Mouse (Mus musculus) heart, embryonic 14.5 days (tissue): ENCODE data around the gene 1700025G04Rik. TPM values are rescaled to one million over a fixed set of nuclear protein-coding genes. Genes with fewer than 3 reads are reported as not detected.

Experiments used
- ATAC-seq: fragments of 200-750 bp; cut with Nextera tagmentation; 2 replicates; pipeline ENCODE4 v1.8.0; 2017; ENCODE audit warnings: low read depth, moderate TSS enrichment; ENCODE audit not compliant: insufficient number of reproducible peaks, insufficient read depth, low FRiP score
- H3K27ac ChIP-seq, 2 experiments: fragments of 200-500 bp in 1 of 2; fragments of 300-500 bp in 1 of 2; sonication (generic) in 1 of 2; replicated peaks in 1 of 2; 2 replicates each; pipeline ENCODE4 v1.5.1; 2012 to 2014; ENCODE audit warnings: low read depth in 2 of 2, low read length in 2 of 2, control low read depth in 1 of 2, mild to moderate bottlenecking in 1 of 2, mixed read lengths in 1 of 2; ENCODE audit not compliant: control insufficient read depth in 1 of 2, insufficient read depth in 1 of 2
- H3K27me3 ChIP-seq: fragments of 300-500 bp; sonication (generic); 2 replicates; pipeline ENCODE4 v1.6.1; 2014; ENCODE audit warnings: mild to moderate bottlenecking, low read length, control low read depth; ENCODE audit not compliant: control insufficient read depth, insufficient read depth
- H3K36me3 ChIP-seq: fragments of 300-500 bp; sonication (generic); 2 replicates; pipeline ENCODE4 v1.6.1; 2014; ENCODE audit warnings: mild to moderate bottlenecking, control low read depth, low read length, mixed read lengths; ENCODE audit not compliant: control insufficient read depth, insufficient read depth
- H3K4me1 ChIP-seq, 2 experiments: fragments of 200-500 bp in 1 of 2; fragments of 300-500 bp in 1 of 2; sonication (generic) in 1 of 2; 2 replicates each; pipeline ENCODE4 v1.6.1; 2012 to 2014; ENCODE audit warnings: low read length in 2 of 2, control low read depth in 1 of 2, mixed read lengths in 1 of 2; ENCODE audit not compliant: control insufficient read depth in 2 of 2, insufficient read depth in 2 of 2
- H3K4me2 ChIP-seq: fragments of 300-500 bp; sonication (generic); 2 replicates; pipeline ENCODE4 v1.6.1; 2014; ENCODE audit warnings: mild to moderate bottlenecking, low read length
- H3K4me3 ChIP-seq, 2 experiments: fragments of 200-500 bp in 1 of 2; fragments of 300-500 bp in 1 of 2; sonication (generic) in 1 of 2; 2 replicates each; pipeline ENCODE4 v1.5.1; 2012 to 2014; ENCODE audit warnings: low read length in 2 of 2, mild to moderate bottlenecking in 2 of 2, control low read depth in 1 of 2, low read depth in 1 of 2, moderate library complexity in 1 of 2; ENCODE audit not compliant: control insufficient read depth in 1 of 2, insufficient read depth in 1 of 2
- H3K9ac ChIP-seq: fragments of 300-500 bp; sonication (generic); 2 replicates; pipeline ENCODE4 v1.6.1; 2014; ENCODE audit warnings: mild to moderate bottlenecking, low read length
- H3K9me3 ChIP-seq: fragments of 300-500 bp; sonication (generic); 2 replicates; pipeline ENCODE4 v1.6.1; 2016; ENCODE audit warnings: low read length, control low read depth; ENCODE audit not compliant: control insufficient read depth
- WGBS: fragments of 180-500 bp; shearing (Covaris S2); extraction: QIAGEN DNeasy Blood & Tissue Kit; methylation state at CpG from one replicate; pipeline ENCODE4 v1.1.7; 2014; 5-methylcytosine and 5-hydroxymethylcytosine counted together
- polyA plus RNA-seq: library from polyadenylated mRNA; unstranded; fragments of >200 nt; fragmentation: Nextera tagmentation; extraction: Ambion mirVana; gene quantifications from 2 replicates; pipeline ENCODE4 v1.2.1, GENCODE M21; 2014

The 1700025G04Rik gene
- polyA plus RNA-seq, 1 experiment from 2014 or later, result 35.7 TPM

DNA sequence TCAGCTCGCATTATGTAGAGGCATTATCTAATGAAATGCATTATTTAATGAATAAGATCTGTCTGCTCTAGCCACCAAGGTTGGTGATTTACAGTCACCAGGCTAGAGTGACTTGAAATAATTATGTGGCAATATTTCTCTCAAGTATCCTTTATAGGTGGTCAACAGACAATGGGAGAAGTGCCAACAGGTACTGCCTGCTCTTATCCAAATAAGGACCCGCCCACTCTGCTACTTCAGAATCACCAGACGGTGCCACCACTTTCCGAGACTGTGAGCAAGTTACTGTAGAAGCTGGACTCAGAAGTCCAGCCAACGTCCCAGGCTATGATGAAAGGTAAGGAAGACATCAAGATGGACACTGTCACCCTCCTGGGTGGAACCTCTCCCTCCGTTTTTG lies 156.3 kb downstream of the 1700025G04Rik start:
- no peaks in the 10 kb centered on the region; a peak in 1 of 4 replicates for H3K4me1 ChIP-seq
- H3K27me3 ChIP-seq, result no peaks in the 10 kb centered on the region
- no peaks in the 10 kb centered on the region for H3K36me3 ChIP-seq
- H3K4me2 ChIP-seq, result no peak overlapping the region
- H3K9ac ChIP-seq, result no peak overlapping the region
- ATAC-seq, result no peak
- 82% methylated on average over 6 of the region's 6 CpGs for WGBS
- no peak overlapping the region for H3K4me3 ChIP-seq
- no peaks in the 10 kb centered on the region for H3K9me3 ChIP-seq
- H3K27ac ChIP-seq, result no peak overlapping the region

DNA sequence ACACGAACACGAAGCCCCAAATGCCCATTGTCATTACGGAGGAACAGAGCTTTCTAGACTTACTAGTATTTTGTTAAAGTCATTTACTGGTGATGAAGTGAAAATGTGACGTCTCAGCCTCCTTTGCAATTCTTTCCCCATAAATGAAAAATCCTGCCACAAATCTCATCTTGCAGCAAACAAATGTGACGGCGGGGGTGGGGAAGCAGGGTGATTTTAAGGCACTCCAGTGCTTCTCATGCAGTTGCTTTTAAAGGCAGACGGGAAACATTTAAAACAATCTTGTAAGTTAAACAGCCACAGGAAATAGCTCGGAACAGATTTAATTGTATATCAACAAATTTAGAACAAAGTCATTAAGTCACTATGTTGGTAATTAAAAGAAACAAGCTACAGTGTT lies 163.1 kb downstream of the 1700025G04Rik start:
- Histone ChIP-seq H3K9ac (no peak overlapping the region), H3K9me3 (no peaks in the 10 kb centered on the region), H3K27ac (no peak overlapping the region), H3K4me2 (no peak overlapping the region), H3K27me3 (no peaks in the 10 kb centered on the region), H3K4me3 (no peak overlapping the region), H3K4me1 (peaks cover 0 to 4% of the 10 kb centered on the region in 2 experiments; a peak in 2 of 4 replicates), H3K36me3 (no peaks in the 10 kb centered on the region)
- 79% methylated on average over 8 of the region's 8 CpGs for WGBS
- no peak for ATAC-seq

- Histone ChIP-seq H3K36me3 (no peaks in the 10 kb centered on the region), H3K4me1 (peaks cover 0 to 4% of the 10 kb centered on the region in 2 experiments; a peak in 2 of 4 replicates), H3K4me2 (no peak overlapping the region), H3K27ac (no peak overlapping the region), H3K9ac (no peak overlapping the region), H3K27me3 (no peaks in the 10 kb centered on the region), H3K9me3 (no peaks in the 10 kb centered on the region), H3K4me3 (no peak overlapping the region)
- ATAC-seq, result no peak
- WGBS, result 60% methylated on average over 4 of the region's 4 CpGs
Observed at GRCm38 (mm10) chr1:151926141-151926540, 163.8 kb downstream of the 1700025G04Rik start.

DNA sequence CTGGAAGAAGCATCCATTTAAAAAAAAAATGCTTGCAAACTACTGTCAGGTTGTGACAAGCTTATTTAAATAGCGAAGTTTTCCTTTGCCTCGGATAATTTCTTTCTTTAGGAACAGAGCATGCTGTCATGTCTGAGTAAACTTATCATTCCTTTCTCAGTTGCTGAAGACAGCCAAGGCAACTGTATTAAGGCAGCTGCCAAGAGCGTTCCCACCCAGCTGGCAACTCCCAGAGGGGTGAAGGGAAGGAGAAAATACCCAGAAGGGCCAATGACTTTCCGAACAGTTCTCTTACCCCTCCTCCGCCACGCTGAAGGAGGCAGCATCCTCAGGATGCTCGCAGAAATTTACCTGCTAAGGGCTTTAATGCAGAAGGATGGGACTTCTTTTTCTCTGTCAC lies 164.2 kb downstream of the 1700025G04Rik start:
- Histone ChIP-seq H3K4me3 (no peak overlapping the region), H3K9ac (no peak overlapping the region), H3K27ac (no peak overlapping the region), H3K4me1 (peaks cover 0 to 4% of the 10 kb centered on the region in 2 experiments; a peak in 2 of 4 replicates), H3K36me3 (no peaks in the 10 kb centered on the region), H3K4me2 (no peak overlapping the region), H3K9me3 (no peaks in the 10 kb centered on the region), H3K27me3 (no peaks in the 10 kb centered on the region)
- WGBS, result 80% methylated on average over 7 of the region's 7 CpGs
- ATAC-seq, result no peak

- Histone ChIP-seq H3K9ac (no peak overlapping the region), H3K4me3 (no peak overlapping the region), H3K27me3 (no peaks in the 10 kb centered on the region), H3K4me1 (peaks cover 0 to 9% of the 10 kb centered on the region in 2 experiments; a peak in 2 of 4 replicates), H3K4me2 (no peak overlapping the region), H3K27ac (no peak overlapping the region), H3K36me3 (0 out of 2 replicates have a peak, but pooled peaks cover 9% of the 10 kb centered on the region), H3K9me3 (no peaks in the 10 kb centered on the region)
- no peak for ATAC-seq
- 54% methylated on average over 9 of the region's 9 CpGs for WGBS
Observed at GRCm38 (mm10) chr1:151918806-151919357, 171.0 kb downstream of the 1700025G04Rik start.

DNA sequence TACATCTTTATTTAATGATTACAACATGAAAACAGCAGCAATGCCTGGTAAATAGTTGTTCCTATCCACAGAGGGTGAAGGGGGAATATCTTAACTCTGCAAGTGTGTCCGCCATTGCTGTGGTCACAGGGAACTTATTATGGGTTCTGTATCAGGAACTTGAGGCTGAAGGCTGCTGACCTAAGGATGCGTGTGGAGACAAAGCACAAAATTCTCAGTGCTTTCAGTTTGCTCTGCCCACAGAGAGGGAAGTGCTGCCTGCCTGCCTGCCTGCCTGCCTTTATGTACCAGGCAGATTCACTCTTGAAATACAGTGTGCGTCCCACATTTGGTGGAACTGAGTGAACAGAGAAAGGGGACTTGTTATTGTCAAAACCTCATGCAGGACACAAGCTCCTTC lies 172.2 kb downstream of the 1700025G04Rik start:
- Histone ChIP-seq H3K4me3 (no peak overlapping the region), H3K36me3 (0 out of 2 replicates have a peak, but pooled peaks cover 9% of the 10 kb centered on the region), H3K9me3 (no peaks in the 10 kb centered on the region), H3K4me1 (peaks cover 0 to 9% of the 10 kb centered on the region in 2 experiments; a peak in 2 of 4 replicates), H3K27ac (no peak overlapping the region), H3K9ac (no peak overlapping the region), H3K27me3 (no peaks in the 10 kb centered on the region), H3K4me2 (no peak overlapping the region)
- ATAC-seq, result no peak
- 88% methylated on average over 3 of the region's 3 CpGs for WGBS

GRCm38 (mm10) chr1:151914494-151914893 lies 175.4 kb downstream of the 1700025G04Rik start:
- Histone ChIP-seq H3K27me3 (no peaks in the 10 kb centered on the region), H3K27ac (no peak overlapping the region), H3K9ac (no peak overlapping the region), H3K4me2 (no peak overlapping the region), H3K36me3 (0 out of 2 replicates have a peak, but pooled peaks cover 9% of the 10 kb centered on the region), H3K9me3 (no peaks in the 10 kb centered on the region), H3K4me1 (peaks cover 0 to 9% of the 10 kb centered on the region in 2 experiments; a peak in 2 of 4 replicates), H3K4me3 (no peak overlapping the region)
- no peak for ATAC-seq
- 91% methylated on average over 9 of the region's 9 CpGs for WGBS

GRCm38 (mm10) chr1:151907014-151907413 lies 182.9 kb downstream of the 1700025G04Rik start:
- H3K4me3 ChIP-seq, result no peak overlapping the region
- 70% methylated on average over 4 of the region's 4 CpGs for whole genome bisulfite sequencing
- no peak for ATAC-seq
- peaks cover 4% of the 10 kb centered on the region; the same call in 1 of the 2 replicates for H3K9me3 ChIP-seq
- no peaks in the 10 kb centered on the region for H3K36me3 ChIP-seq
- no peaks in the 10 kb centered on the region for H3K27me3 ChIP-seq
- H3K4me1 ChIP-seq, result no peaks in the 10 kb centered on the region
- H3K27ac ChIP-seq, result no peak overlapping the region; a peak in 1 of 4 replicates
- H3K4me2 ChIP-seq, result no peak overlapping the region
- no peak overlapping the region for H3K9ac ChIP-seq
